Mouse (Mus musculus): ENCODE results near the gene Tubb4a. TPM values are rescaled to one million over a fixed set of nuclear protein-coding genes. Genes with fewer than 3 reads are reported as not detected.

The Tubb4a gene
- polyA plus RNA-seq, 1 experiment = 1.7 TPM

DNA sequence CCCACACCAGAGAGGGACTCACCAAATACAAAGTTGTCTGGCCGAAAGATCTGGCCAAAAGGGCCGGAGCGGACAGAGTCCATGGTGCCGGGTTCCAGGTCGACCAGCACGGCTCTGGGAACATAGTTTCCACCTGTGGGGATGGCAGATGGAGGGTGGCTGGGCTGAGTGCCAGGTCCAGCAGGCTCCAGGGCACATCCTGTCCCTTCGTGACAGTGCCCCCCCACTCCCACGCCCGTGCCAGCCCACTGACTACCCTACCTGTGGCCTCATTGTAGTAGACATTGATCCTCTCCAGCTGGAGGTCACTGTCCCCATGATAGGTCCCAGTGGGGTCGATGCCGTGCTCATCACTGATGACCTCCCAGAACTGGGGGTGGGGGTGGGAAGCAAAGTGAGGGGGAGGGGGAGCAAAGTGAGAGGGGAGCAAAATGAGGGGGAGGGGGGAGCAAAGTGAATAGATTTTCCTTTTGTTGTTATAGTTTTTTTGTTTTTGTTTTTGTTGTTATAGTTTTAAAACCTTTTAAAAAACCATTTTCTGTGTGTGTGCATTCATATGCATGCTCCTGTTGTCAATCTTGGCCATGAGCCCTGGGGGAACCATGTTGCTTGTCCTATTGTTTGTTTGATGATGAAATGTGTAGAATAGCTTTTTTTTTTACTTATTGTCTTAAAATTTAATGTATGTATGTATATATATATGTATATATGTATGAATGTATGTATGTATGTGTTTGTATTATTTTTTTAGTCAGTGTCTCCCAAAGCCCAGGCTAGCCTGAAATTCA is 1.4 kb downstream of the Tubb4a start:
- no peak for TF ChIP-seq CTCF (IDR thresholded peaks at IDR 0.05; ENCODE audit: extremely low read depth, insufficient read depth, insufficient read length, insufficient replicate concordance)
- no peak for TF ChIP-seq POLR2A (IDR thresholded peaks at IDR 0.05; ENCODE audit: low read depth, low read length)
- Histone ChIP-seq H3K4me1 (ENCODE audit: control insufficient read depth, insufficient read depth, insufficient read length) (no peaks in the 10 kb centered on the region), H3K36me3 (ENCODE audit: control insufficient read depth, insufficient read depth, low read length) (peaks cover 1% of the 10 kb centered on the region; the same call in 1 of the 2 replicates), H3K27me3 (ENCODE audit: control insufficient read depth, insufficient read depth, low read length) (no peaks in the 10 kb centered on the region), H3K27ac (ENCODE audit: insufficient read depth, low read length) (no peak overlapping the region), H3K4me3 (ENCODE audit: extremely low read depth, insufficient read depth, insufficient read length) (no peak overlapping the region)
- DNase-seq (ENCODE audit: low read depth in 1 of 2, low spot score in 2 of 2) = no peak
- WGBS = 89% methylated on average over 11 of the region's 11 CpGs

DNA sequence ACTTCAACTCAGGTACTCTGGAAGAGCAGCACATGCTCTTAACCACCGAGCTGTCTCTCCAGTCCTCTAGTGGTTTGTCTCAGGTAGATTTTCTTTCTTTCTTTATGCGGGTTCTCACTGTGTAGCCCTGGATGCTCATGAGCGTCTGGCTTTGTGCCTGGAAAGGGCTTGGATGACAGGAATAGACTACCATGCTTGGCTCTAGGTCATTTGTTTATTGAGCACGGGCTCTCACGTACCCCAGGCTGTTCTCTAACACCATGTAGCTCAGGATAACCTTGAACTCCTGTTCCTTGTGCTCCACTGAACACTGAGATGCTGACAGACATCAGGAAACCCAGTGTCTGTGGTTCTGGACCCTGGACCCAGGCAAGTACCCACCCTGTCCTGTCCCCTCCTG is 5.1 kb downstream of the Tubb4a start:
- Histone ChIP-seq H3K27me3 (ENCODE audit: control insufficient read depth, insufficient read depth, low read length) (no peaks in the 10 kb centered on the region), H3K36me3 (ENCODE audit: control insufficient read depth, insufficient read depth, low read length) (peaks cover 2% of the 10 kb centered on the region; the same call in 1 of the 2 replicates), H3K4me1 (ENCODE audit: control insufficient read depth, insufficient read depth, insufficient read length) (peaks cover 8% of the 10 kb centered on the region; the same call in 1 of the 2 replicates), H3K27ac (ENCODE audit: insufficient read depth, low read length) (no peak overlapping the region), H3K4me3 (ENCODE audit: extremely low read depth, insufficient read depth, insufficient read length) (no peak overlapping the region)
- WGBS = 85% methylated on average over 5 of the region's 5 CpGs
- no peak for TF ChIP-seq POLR2A (IDR thresholded peaks at IDR 0.05; ENCODE audit: low read depth, low read length)
- no peak for TF ChIP-seq CTCF (IDR thresholded peaks at IDR 0.05; ENCODE audit: extremely low read depth, insufficient read depth, insufficient read length, insufficient replicate concordance)
- no peak for DNase-seq (ENCODE audit: low read depth in 1 of 2, low spot score in 2 of 2)

DNA sequence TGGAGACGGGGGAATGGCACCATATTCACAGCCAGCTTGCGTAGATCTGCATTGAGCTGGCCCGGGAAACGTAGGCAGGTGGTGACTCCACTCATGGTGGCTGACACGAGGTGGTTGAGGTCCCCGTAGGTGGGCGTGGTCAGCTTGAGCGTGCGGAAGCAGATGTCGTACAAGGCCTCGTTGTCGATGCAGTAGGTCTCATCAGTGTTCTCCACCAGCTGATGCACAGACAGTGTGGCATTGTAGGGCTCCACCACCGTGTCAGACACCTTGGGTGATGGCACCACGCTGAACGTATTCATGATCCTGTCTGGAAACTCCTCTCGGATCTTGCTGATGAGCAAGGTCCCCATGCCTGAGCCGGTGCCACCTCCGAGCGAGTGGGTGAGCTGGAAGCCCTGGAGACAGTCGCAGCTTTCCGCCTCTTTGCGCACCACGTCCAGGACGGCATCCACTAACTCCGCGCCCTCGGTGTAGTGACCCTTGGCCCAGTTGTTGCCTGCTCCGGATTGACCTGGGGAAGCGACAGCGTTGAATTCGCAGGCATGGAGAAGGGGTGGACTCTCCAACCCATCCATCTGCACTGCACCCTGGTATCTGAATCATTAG is 6.2 kb downstream of the Tubb4a start:
- DNase-seq (ENCODE audit: low read depth in 1 of 2, low spot score in 2 of 2) = no peak
- Histone ChIP-seq H3K4me3 (ENCODE audit: extremely low read depth, insufficient read depth, insufficient read length) (no peak overlapping the region), H3K27me3 (ENCODE audit: control insufficient read depth, insufficient read depth, low read length) (no peaks in the 10 kb centered on the region), H3K36me3 (ENCODE audit: control insufficient read depth, insufficient read depth, low read length) (peaks cover 2% of the 10 kb centered on the region; the same call in 1 of the 2 replicates), H3K27ac (ENCODE audit: insufficient read depth, low read length) (no peak overlapping the region), H3K4me1 (ENCODE audit: control insufficient read depth, insufficient read depth, insufficient read length) (peaks cover 18% of the 10 kb centered on the region; the same call in 1 of the 2 replicates)
- TF ChIP-seq CTCF (IDR thresholded peaks at IDR 0.05; ENCODE audit: extremely low read depth, insufficient read depth, insufficient read length, insufficient replicate concordance) (no peak), POLR2A (IDR thresholded peaks at IDR 0.05; ENCODE audit: low read depth, low read length) (no peak)
- WGBS = 95% methylated on average over 31 of the region's 31 CpGs

DNA sequence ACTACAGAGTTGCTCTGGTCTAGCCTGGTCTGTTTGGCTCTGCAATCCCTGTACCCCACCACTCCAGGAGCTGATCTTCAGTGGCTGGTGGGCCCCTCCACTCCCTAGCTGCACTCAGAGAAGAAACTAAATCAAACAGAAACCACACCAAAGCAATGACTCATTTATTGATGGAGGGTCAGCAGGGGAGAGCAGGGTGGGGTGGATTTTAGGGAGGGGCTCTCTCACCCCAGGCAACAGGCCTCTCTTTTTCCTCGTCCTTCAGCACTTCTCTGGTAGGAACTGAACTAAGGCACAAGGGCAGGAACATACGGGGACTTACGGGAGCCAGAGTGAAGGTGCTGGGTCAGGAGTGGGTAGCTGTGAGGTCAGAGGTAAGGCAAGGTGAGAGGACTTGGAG is 7.7 kb downstream of the Tubb4a start:
- Histone ChIP-seq H3K4me3 (ENCODE audit: extremely low read depth, insufficient read depth, insufficient read length) (no peak overlapping the region), H3K4me1 (ENCODE audit: control insufficient read depth, insufficient read depth, insufficient read length) (peaks cover 22% of the 10 kb centered on the region; the same call in 1 of the 2 replicates), H3K27ac (ENCODE audit: insufficient read depth, low read length) (no peak overlapping the region), H3K27me3 (ENCODE audit: control insufficient read depth, insufficient read depth, low read length) (no peaks in the 10 kb centered on the region), H3K36me3 (ENCODE audit: control insufficient read depth, insufficient read depth, low read length) (peaks cover 4% of the 10 kb centered on the region; the same call in 1 of the 2 replicates)
- no peak for DNase-seq (ENCODE audit: low read depth in 1 of 2, low spot score in 2 of 2)
- TF ChIP-seq POLR2A (IDR thresholded peaks at IDR 0.05; ENCODE audit: low read depth, low read length) (no peak), CTCF (IDR thresholded peaks at IDR 0.05; ENCODE audit: extremely low read depth, insufficient read depth, insufficient read length, insufficient replicate concordance) (no peak)
- 74% methylated on average over 3 of the region's 3 CpGs for WGBS

DNA sequence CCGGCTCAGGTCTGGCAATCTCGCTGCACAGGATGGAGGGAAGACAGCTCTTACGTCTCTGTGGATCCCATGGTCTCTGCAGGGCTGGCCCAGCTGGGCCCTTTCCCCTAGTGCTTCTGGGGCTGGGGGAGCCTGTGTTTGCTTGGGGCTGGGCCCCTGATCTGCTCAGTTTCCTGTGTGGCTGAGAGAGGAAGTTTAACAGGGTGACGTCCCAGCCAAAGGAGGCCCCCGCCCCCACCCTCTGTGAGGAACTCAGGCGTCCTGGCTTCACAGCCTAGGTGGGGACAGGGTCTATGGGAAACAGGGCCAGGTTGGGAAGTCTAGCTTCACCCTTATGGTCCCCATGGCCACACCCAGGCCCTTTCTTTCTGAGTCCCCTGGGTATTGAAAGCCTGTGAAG is 9.2 kb downstream of the Tubb4a start, which contains the start of gene Dennd1c:
Gene Dennd1c (minus strand): TSS at position 179 of the 400 bp plus-strand sequence.
- Histone ChIP-seq H3K36me3 (ENCODE audit: control insufficient read depth, insufficient read depth, low read length) (peaks cover 13% of the 10 kb centered on the region), H3K27ac (ENCODE audit: insufficient read depth, low read length) (peak within 1 kb of the TSS; percentile 93), H3K27me3 (ENCODE audit: control insufficient read depth, insufficient read depth, low read length) (no peaks in the 10 kb centered on the region), H3K4me1 (ENCODE audit: control insufficient read depth, insufficient read depth, insufficient read length) (peaks cover 25% of the 10 kb centered on the region; the same call in 1 of the 2 replicates), H3K4me3 (ENCODE audit: extremely low read depth, insufficient read depth, insufficient read length) (peak within 1 kb of the TSS; percentile 76)
- WGBS = 7% methylated on average over 6 of the region's 6 CpGs
- TF ChIP-seq CTCF (IDR thresholded peaks at IDR 0.05; ENCODE audit: extremely low read depth, insufficient read depth, insufficient read length, insufficient replicate concordance) = no peak
- peak; percentile 84 for TF ChIP-seq POLR2A (IDR thresholded peaks at IDR 0.05; ENCODE audit: low read depth, low read length)
- DNase-seq (ENCODE audit: low read depth in 1 of 2, low spot score in 2 of 2) = peak; percentile 64 to 76

DNA sequence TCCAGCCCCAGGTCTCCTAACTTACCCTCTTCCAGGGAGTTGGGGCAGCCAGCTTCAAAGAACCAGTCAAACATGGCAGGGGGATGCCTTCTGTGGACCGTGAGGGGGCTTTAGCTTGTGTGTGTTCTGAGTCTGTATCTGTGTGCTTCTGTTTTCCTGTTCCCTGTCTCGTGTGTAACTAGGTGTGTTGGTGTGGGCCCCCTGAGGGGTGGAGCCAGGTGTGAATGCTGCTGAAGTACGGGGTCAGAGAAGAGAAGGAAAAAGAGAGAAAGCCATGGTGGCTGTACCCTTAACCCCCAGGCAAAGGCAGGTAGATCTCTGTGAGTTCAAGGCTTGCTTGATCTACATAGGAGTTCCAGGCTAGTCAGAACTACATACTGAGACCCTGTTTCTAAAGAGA is 10.7 kb downstream of the Tubb4a start:
- Histone ChIP-seq H3K27me3 (ENCODE audit: control insufficient read depth, insufficient read depth, low read length) (no peaks in the 10 kb centered on the region), H3K27ac (ENCODE audit: insufficient read depth, low read length) (no peak overlapping the region), H3K4me1 (ENCODE audit: control insufficient read depth, insufficient read depth, insufficient read length) (peaks cover 25% of the 10 kb centered on the region; the same call in 1 of the 2 replicates), H3K36me3 (ENCODE audit: control insufficient read depth, insufficient read depth, low read length) (peaks cover 13% of the 10 kb centered on the region), H3K4me3 (ENCODE audit: extremely low read depth, insufficient read depth, insufficient read length) (no peak overlapping the region)
- no peak for TF ChIP-seq POLR2A (IDR thresholded peaks at IDR 0.05; ENCODE audit: low read depth, low read length)
- no peak for TF ChIP-seq CTCF (IDR thresholded peaks at IDR 0.05; ENCODE audit: extremely low read depth, insufficient read depth, insufficient read length, insufficient replicate concordance)
- 44% methylated on average over 3 of the region's 3 CpGs for WGBS
- DNase-seq (ENCODE audit: low read depth in 1 of 2, low spot score in 2 of 2) = no peak
